Mouse (Mus musculus): ENCODE measurements around the gene Lrrn4cl. TPM values are rescaled to one million over a fixed set of nuclear protein-coding genes. Genes with fewer than 3 reads are reported as not detected.
"Not testable (repeated sequence)": the region's sequence is repeated elsewhere in the genome, so short reads cannot be mapped to it uniquely, and the experiment has no call there.

Lrrn4cl gene
- polyA plus RNA-seq, 1 experiment from 2014 or later = 0.51 TPM

GRCm38 (mm10) chr19:8842961-8843360 lies 7.6 kb upstream of the Lrrn4cl start:
- no peak for DNase-seq (ENCODE audit: low spot score)
- 85% methylated on average over 6 of the region's 6 CpGs for WGBS
- peaks cover 38% of the 10 kb centered on the region for H3K36me3 ChIP-seq
- peaks cover 33% of the 10 kb centered on the region for H3K4me1 ChIP-seq
- H3K4me3 ChIP-seq = no peak overlapping the region
- H3K9me3 ChIP-seq = no peaks in the 10 kb centered on the region
- no peaks in the 10 kb centered on the region for H3K27me3 ChIP-seq (ENCODE audit: insufficient read depth, poor library complexity, severe bottlenecking)
- no peak overlapping the region for H3K27ac ChIP-seq

- H3K36me3 ChIP-seq = peaks cover 45% of the 10 kb centered on the region
- H3K9me3 ChIP-seq = no peaks in the 10 kb centered on the region
- DNase-seq (ENCODE audit: low spot score) = no peak
- peaks cover 18% of the 10 kb centered on the region for H3K4me1 ChIP-seq
- no peaks in the 10 kb centered on the region for H3K27me3 ChIP-seq (ENCODE audit: insufficient read depth, poor library complexity, severe bottlenecking)
- H3K4me3 ChIP-seq = no peak overlapping the region
- no peak overlapping the region for H3K27ac ChIP-seq
- 58% methylated on average over 5 of the region's 5 CpGs for whole genome bisulfite sequencing
Measured at GRCm38 (mm10) chr19:8844371-8845129, 6.0 kb upstream of the Lrrn4cl start.

GRCm38 (mm10) chr19:8848356-8848755 lies 2.2 kb upstream of the Lrrn4cl start:
- peaks cover 17% of the 10 kb centered on the region for H3K4me1 ChIP-seq
- no peak for DNase-seq (ENCODE audit: low spot score)
- peaks cover 31% of the 10 kb centered on the region for H3K36me3 ChIP-seq
- no peaks in the 10 kb centered on the region for H3K9me3 ChIP-seq
- WGBS = 78% methylated on average over 5 of the region's 5 CpGs
- H3K27me3 ChIP-seq (ENCODE audit: insufficient read depth, poor library complexity, severe bottlenecking) = no peaks in the 10 kb centered on the region
- no peak overlapping the region for H3K27ac ChIP-seq
- no peak overlapping the region for H3K4me3 ChIP-seq

- WGBS = 43% methylated on average over 7 of the region's 7 CpGs
- Histone ChIP-seq H3K27me3 (ENCODE audit: insufficient read depth, poor library complexity, severe bottlenecking) (no peaks in the 10 kb centered on the region), H3K27ac (no peak overlapping the region), H3K9me3 (no peaks in the 10 kb centered on the region), H3K4me1 (peaks cover 17% of the 10 kb centered on the region), H3K4me3 (no peak overlapping the region), H3K36me3 (peaks cover 19% of the 10 kb centered on the region)
- DNase-seq (ENCODE audit: low spot score) = no peak
Measured at GRCm38 (mm10) chr19:8851639-8852038, 1.1 kb downstream of the Lrrn4cl start.

GRCm38 (mm10) chr19:8852236-8852928 lies 1.8 kb downstream of the Lrrn4cl start:
- peaks cover 17% of the 10 kb centered on the region for H3K4me1 ChIP-seq
- H3K9me3 ChIP-seq = no peaks in the 10 kb centered on the region
- H3K36me3 ChIP-seq = peaks cover 12% of the 10 kb centered on the region
- no peak overlapping the region for H3K4me3 ChIP-seq
- 56% methylated on average over 10 of the region's 10 CpGs for WGBS
- no peak for DNase-seq (ENCODE audit: low spot score)
- H3K27ac ChIP-seq = no peak overlapping the region
- no peaks in the 10 kb centered on the region for H3K27me3 ChIP-seq (ENCODE audit: insufficient read depth, poor library complexity, severe bottlenecking)

GRCm38 (mm10) chr19:8853117-8853516 lies 2.5 kb downstream of the Lrrn4cl start:
- WGBS = 82% methylated on average over 3 of the region's 3 CpGs
- Histone ChIP-seq H3K4me1 (peaks cover 17% of the 10 kb centered on the region), H3K27ac (no peak overlapping the region)

GRCm38 (mm10) chr19:8857689-8858088 lies 7.1 kb downstream of the Lrrn4cl start:
- DNase-seq (ENCODE audit: low spot score) = no peak
- Histone ChIP-seq H3K27ac (no peak overlapping the region), H3K4me1 (no peaks in the 10 kb centered on the region), H3K27me3 (ENCODE audit: insufficient read depth, poor library complexity, severe bottlenecking) (no peaks in the 10 kb centered on the region), H3K36me3 (no peaks in the 10 kb centered on the region), H3K9me3 (no peaks in the 10 kb centered on the region), H3K4me3 (no peak overlapping the region)
- WGBS = 40% methylated on average over 4 of the region's 4 CpGs

More at GRCm38 (mm10) chr19:8853117-8853516, 2.5 kb downstream of the Lrrn4cl start:
- H3K9me3 ChIP-seq = no peaks in the 10 kb centered on the region
- H3K27me3 ChIP-seq (ENCODE audit: insufficient read depth, poor library complexity, severe bottlenecking) = no peaks in the 10 kb centered on the region
- no peak overlapping the region for H3K4me3 ChIP-seq
- DNase-seq (ENCODE audit: low spot score) = no peak
- H3K36me3 ChIP-seq = 0 out of 2 replicates have a peak, but pooled peaks cover 5% of the 10 kb centered on the region

- no peaks in the 10 kb centered on the region for H3K9me3 ChIP-seq
- no peak for DNase-seq (ENCODE audit: low spot score)
- H3K27me3 ChIP-seq (ENCODE audit: insufficient read depth, poor library complexity, severe bottlenecking) = no peaks in the 10 kb centered on the region
- no peak overlapping the region for H3K4me3 ChIP-seq
- H3K36me3 ChIP-seq = no peaks in the 10 kb centered on the region
- 13% methylated on average over 1 of the region's 1 CpGs for WGBS
- H3K4me1 ChIP-seq = no peaks in the 10 kb centered on the region
- H3K27ac ChIP-seq = no peak overlapping the region
Measured at GRCm38 (mm10) chr19:8859018-8859417, 8.4 kb downstream of the Lrrn4cl start.

GRCm38 (mm10) chr19:8864265-8864664 lies 13.7 kb downstream of the Lrrn4cl start:
- Histone ChIP-seq H3K4me1 (no peaks in the 10 kb centered on the region), H3K9me3 (no peaks in the 10 kb centered on the region), H3K4me3 (no peak overlapping the region), H3K27me3 (ENCODE audit: insufficient read depth, poor library complexity, severe bottlenecking) (no peaks in the 10 kb centered on the region), H3K36me3 (no peaks in the 10 kb centered on the region), H3K27ac (no peak overlapping the region)
- DNase-seq (ENCODE audit: low spot score) = no peak
- WGBS = 75% methylated on average over 6 of the region's 6 CpGs

- H3K4me3 ChIP-seq = peak overlapping the region; percentile 94
- not testable (repeated sequence) for H3K4me1 ChIP-seq; H3K27me3 ChIP-seq (ENCODE audit: insufficient read depth, poor library complexity, severe bottlenecking); DNase-seq (ENCODE audit: low spot score); H3K9me3 ChIP-seq
- peak overlapping the region; percentile 94; the same call in 1 of the 2 replicates for H3K27ac ChIP-seq
- H3K36me3 ChIP-seq = peaks cover 22% of the 10 kb centered on the region
- WGBS = 78% methylated on average over 3 of the region's 3 CpGs
Measured at GRCm38 (mm10) chr19:8870381-8870780, 19.8 kb downstream of the Lrrn4cl start.

- 38% methylated on average over 9 of the region's 9 CpGs for WGBS
- Histone ChIP-seq H3K4me1 (peaks cover 6% of the 10 kb centered on the region), H3K4me3 (peak overlapping the region; percentile 94), H3K36me3 (peaks cover 27% of the 10 kb centered on the region), H3K27ac (peak overlapping the region; percentile 94), H3K27me3 (ENCODE audit: insufficient read depth, poor library complexity, severe bottlenecking) (no peaks in the 10 kb centered on the region), H3K9me3 (no peaks in the 10 kb centered on the region)
- DNase-seq (ENCODE audit: low spot score) = no peak
Measured at GRCm38 (mm10) chr19:8870838-8871237, 20.3 kb downstream of the Lrrn4cl start.

GRCm38 (mm10) chr19:8871267-8872186 lies 21.0 kb downstream of the Lrrn4cl start, which contains the start of gene Ubxn1:
Gene Ubxn1, plus strand, starts transcription at chr19:8871496.
- peaks cover 33% of the 10 kb centered on the region for H3K36me3 ChIP-seq
- H3K27me3 ChIP-seq (ENCODE audit: insufficient read depth, poor library complexity, severe bottlenecking) = no peaks in the 10 kb centered on the region
- peak within 1 kb of the TSS; percentile 94 for H3K4me3 ChIP-seq
- H3K27ac ChIP-seq = peak within 1 kb of the TSS; percentile 94
- WGBS = 1% methylated on average over 59 of the region's 59 CpGs
- DNase-seq (ENCODE audit: low spot score) = peak; percentile 99
- no peaks in the 10 kb centered on the region for H3K9me3 ChIP-seq
- H3K4me1 ChIP-seq = peaks cover 6% of the 10 kb centered on the region
